Mouse (Mus musculus): ENCODE data around the gene Vmn1r119.
"Not testable (repeated sequence)": the region's sequence is repeated elsewhere in the genome, so short reads cannot be mapped to it uniquely, and the experiment has no call there.

The Vmn1r119 gene

DNA sequence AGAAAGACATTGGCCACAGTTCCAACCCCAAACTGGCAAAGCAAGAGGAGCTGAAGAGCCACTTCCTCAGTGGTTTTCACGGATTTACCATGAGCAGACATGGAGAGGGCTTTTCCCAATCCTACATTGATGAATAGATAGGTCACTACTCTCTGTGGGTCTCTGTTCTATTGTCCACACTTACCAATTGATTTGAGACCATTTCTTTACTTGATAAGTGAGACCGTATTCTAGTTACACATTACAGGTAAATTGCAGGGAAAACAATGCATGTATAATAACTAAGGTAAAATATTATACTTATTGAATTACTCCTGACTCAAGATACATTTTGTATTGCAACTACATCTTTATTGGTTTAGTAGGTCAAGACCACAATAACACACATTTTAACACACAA, at the start of gene Vmn1r119:
Gene Vmn1r119 (minus strand): TSS at position 101 of the 400 bp plus-strand sequence.
- DNase-seq (ENCODE audit: low read depth, low spot score): not testable (repeated sequence)

- not testable (repeated sequence) for DNase-seq (ENCODE audit: low read depth, low spot score)
Observed at GRCm38 (mm10) chr7:21053684-21054083, 41.4 kb upstream of the Vmn1r119 start, which contains the start of gene Vmn1r120. Gene Vmn1r120, minus strand, starts transcription at chr7:21053784.

Data from R1 (cell line).